Mouse (Mus musculus): ENCODE results near the gene Psd4.

DNA sequence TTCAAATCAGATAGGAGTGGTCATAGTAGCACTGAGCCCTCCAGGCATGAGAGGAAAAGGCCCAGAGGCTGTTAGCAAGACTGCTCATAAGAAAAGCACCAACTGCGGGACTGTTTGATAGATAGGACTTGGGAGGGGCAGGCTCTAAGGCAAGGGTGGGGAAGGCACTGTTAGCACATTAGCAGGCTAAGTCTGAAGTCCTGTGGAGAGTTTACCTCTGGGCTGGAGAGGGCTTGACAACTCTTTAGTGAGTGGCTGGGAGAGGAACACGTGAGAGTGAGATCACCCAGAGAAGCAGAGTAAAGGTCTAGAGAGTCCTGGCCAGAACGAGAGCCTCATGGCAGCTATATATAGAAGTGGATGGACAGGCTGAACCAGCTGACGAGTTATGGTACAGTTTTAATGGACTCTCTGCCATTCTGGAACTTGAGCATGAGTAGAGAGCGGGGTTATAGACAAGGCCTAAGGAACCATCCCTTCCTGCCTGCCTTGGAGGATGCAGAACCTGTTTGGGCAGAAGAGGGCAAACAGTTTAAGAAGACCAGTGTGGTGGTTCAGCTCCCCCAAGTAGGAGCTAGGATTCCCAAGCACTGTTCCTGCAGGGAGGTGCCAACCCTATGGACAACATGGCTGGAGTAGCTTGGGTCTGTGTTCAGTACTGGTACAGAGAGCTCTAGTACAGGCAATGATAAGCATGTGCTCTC, 11.5 kb downstream of the Psd4 start:
- no peak for TF ChIP-seq POLR2A (IDR thresholded peaks at IDR 0.05; ENCODE audit: low read depth, low read length)
- TF ChIP-seq CTCF (conservative IDR thresholded peaks at IDR 0.05; ENCODE audit: insufficient read depth, insufficient read length, low read depth, low read length): no peak

Measured in kidney, adult 2 months (tissue).